Mouse (Mus musculus): ENCODE data around the gene Cntnap5c. TPM values are rescaled to one million over a fixed set of nuclear protein-coding genes. Genes with fewer than 3 reads are reported as not detected.

Cntnap5c gene
- total RNA-seq, 2 experiments from 2014 or later, result not detected

DNA sequence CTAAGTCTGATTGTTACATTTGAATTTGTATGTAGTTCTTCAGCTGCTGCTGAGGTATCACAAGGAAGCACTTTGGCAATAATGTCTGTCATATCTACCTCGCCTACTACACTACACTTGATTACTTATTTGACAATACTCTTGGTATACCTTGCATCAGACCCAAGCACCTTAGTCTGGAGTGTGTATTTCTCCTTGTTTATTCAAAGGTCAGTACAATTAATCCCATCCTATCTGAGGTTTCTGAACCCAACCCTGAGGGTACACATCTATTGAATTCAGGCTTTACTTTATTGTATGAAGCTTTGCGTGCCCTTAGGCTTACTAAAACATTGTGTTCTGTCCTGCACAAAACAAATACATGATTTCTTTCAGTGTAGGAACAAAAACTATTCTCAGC, 235.1 kb downstream of the Cntnap5c start:
- DNase-seq, result no peak

DNA sequence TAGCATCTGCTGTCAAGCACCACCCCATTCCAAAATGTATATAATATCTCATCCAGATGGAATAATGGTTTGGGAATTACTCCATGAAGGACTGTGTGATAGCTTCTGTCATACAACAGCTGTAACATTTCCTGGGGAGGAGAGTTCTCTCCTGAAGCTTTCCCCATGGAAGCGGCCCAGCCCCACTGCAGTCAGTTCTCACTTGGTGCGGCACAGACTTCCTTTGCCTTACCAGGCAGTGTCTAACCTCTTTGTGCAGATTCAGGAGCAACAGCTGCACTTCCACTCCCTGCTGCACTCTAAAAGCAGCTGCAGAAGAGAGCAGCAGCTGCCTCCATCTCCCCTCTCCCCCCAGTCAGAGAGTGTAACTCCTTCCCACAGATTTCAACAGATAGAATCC, 271.8 kb downstream of the Cntnap5c start:
- no peak for DNase-seq

GRCm38 (mm10) chr17:58045149-58045548, 275.8 kb downstream of the Cntnap5c start:
- no peak for DNase-seq

- no peak for DNase-seq
These were observed 300.5 kb downstream of the Cntnap5c start for GRCm38 (mm10) chr17:58069912-58070311.

DNA sequence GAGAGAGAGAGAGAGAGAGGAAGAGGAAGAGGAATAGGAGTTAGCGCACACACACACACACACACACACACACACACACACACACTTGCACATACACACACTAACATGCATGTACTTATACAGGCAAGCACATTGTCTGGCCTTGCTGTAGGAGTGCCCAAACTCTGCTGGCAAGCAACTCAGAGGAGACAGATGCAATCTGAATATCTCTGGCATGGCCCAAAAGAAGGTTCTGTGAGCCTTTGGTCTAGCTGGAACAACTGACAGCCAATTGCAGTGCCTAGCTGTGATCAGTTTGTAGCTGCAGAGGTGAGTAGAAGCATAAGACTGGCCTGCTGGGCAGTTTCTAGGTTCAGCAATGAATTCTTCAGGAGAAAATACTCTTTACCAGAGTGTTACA, 313.3 kb downstream of the Cntnap5c start:
- DNase-seq, result no peak

DNA sequence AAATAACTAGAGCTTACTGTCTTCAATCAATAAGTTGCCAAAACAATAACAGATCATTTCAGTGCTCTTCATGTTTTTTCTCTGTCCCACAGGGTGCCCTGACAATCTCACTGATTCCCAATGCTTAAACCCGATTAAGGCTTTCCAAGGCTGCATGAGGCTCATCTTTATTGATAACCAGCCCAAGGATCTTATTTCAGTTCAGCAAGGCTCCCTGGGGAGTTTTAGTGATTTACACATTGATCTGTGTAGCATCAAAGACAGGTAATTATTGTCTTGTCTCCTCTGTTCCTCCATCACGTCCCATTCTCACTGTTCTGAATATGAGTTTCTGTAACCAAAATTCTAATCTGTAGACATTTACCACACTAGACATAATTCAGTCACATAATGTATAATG, 335.1 kb downstream of the Cntnap5c start:
- no peak for DNase-seq

- DNase-seq, result no peak
These were observed 338.5 kb downstream of the Cntnap5c start for GRCm38 (mm10) chr17:58107901-58108300.

GRCm38 (mm10) chr17:58108335-58108734, 339.0 kb downstream of the Cntnap5c start:
- DNase-seq, result no peak

DNA sequence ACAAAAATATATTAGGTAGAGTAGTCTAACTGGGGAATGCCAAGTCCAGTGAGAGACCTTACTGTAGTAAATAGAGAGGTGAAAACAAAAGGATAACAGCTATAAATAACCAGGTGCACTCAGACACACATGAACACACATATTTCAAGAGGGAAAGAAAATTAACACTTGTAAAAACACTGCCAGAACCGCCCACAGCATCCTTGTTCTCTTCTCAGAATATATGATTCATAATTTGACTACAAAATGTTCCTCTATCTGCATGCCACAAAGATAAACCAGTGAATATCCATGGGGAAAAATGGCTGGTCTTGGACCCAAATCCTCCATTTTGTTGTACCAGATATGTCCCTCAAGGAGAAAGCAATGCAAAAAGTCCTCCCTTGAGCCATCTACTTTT, 417.8 kb downstream of the Cntnap5c start:
- DNase-seq, result no peak

GRCm38 (mm10) chr17:58201148-58201547, 431.8 kb downstream of the Cntnap5c start:
- no peak for DNase-seq

DNA sequence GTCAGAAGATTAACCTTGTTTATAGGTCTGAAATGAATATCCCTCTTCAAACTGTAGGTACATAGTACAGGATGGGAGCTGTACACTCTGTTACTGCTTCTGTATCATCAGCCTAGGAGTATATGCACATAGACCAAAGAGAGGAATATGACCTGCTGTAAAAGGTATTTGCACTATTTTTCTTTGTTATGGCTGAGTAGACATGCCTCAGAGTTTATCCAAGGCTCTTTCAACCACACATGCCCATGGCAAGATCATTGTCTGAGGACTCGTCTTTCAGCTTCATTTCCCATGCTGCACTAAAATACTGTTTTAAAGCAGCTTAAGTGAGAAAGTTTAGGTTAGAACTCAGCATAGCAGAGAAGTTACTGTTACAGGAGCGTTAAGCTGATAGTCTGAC, 498.7 kb downstream of the Cntnap5c start:
- no peak for DNase-seq

GRCm38 (mm10) chr17:58351310-58351709, 581.9 kb downstream of the Cntnap5c start:
- DNase-seq, result no peak

DNA sequence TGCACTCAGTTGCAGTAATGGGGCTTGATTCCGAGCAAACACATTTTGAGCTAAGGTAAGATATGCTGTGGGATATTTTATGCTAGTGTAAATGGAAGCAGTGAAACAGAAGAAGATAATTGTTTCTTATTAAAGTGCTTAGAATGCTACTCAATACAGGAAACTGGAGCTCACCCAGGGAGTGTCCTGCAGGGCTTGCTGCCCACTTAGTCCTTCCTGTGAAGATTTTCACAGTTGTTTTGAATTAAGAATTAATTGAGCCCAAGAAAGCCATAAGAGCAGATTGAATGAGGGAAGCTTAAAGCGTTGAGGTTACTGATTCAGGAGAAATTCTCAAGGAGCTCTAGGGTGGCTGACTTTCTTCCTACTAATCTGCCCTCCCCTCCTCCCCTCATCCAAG, 586.9 kb downstream of the Cntnap5c start:
- DNase-seq, result no peak

DNA sequence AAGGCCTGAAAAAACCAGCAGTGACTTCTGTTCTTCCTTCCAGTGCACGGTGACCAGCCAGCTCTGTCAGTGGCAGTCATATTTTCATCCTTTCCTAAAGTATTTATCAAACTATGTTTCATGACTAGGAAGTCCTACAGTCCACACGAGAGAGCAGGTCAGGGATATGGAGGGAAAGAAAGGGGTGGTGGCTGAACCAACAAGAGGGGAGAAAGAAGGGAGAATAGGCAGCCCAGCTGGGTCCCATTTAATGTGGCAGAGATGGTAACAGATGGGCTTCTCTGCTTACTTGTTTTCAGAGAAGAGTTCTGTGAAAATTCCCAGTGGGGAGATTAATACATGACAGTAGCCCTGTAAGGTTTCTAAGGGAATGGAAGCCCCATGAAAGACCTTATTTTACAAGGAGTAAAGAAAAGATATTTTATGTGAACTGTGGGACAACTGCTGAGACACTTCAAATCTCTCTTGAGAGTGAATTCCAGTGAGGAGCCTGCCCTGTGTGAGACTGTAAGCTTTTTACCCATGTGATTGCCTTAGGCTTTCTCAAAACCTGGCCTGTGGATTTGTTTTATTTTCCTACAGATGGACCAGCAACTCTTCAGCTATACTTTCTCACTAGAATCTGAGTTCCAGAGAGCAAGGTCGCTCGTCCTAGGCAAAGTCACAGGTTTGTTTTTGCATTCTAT, 594.4 kb downstream of the Cntnap5c start:
- DNase-seq, result no peak

DNA sequence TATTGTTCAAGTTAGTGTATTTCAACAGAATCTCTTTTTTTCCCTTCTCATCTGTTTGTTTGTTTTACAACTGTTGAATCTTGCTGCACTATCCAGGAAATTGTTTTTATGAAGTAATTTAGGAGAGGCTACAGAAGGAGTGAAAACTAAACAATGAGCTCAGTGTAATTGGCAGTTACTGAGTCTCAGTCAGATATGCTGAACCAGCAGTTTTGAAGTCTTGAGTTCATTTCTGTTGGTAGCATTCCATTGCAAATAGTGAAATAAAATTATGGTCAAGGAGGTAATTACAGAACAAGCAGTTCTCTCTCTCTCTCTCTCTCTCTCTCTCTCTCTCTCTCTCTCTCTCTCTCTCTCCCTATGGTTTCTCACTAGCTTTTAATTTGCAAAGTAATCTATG, 600.7 kb downstream of the Cntnap5c start:
- DNase-seq, result no peak

- DNase-seq, result no peak
These were observed 638.4 kb downstream of the Cntnap5c start for GRCm38 (mm10) chr17:58407769-58408168.

DNA sequence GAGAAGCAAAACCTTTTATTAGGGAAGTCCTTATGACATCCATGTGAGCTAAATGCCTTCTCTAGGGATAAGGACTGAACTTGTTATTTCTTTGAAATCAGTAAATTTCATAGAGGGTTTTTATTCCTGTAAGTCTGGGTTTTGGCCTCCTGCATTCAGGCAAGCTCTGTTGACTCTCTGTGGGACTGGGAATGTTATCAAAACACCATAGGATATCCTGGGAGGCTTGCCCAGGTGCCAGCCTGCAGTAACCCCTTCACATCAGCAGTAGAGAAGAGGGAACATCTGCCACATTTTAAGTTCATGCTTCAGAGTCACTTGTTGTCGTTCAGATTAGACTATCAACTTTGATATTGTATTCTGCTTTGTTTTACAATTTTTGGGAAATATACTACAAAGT, 639.4 kb downstream of the Cntnap5c start:
- DNase-seq, result no peak

- no peak for DNase-seq
These were observed 668.1 kb downstream of the Cntnap5c start for GRCm38 (mm10) chr17:58437443-58437842.

Other genes with a start within 250 kb of the Cntnap5c start
- not detected for gene Vmn2r120, start 224.1 kb upstream of the Cntnap5c start, total RNA-seq (2021)
- gene Gm21834, start 27.4 kb upstream of the Cntnap5c start, total RNA-seq (2021), result not detected

Measured in gastrocnemius, postnatal 10 days (tissue).